Mouse (Mus musculus): ENCODE measurements around the gene 1500009L16Rik. TPM values are rescaled to one million over a fixed set of nuclear protein-coding genes. Genes with fewer than 3 reads are reported as not detected.

Gene 1500009L16Rik
- polyA plus RNA-seq, 1 experiment from 2014 or later = 28.1 TPM

Other genes starting within 250 kb of the 1500009L16Rik start
- 2.4 and 2.7 TPM in 2 replicates for gene Aldh1l2, start 188.7 kb upstream of the 1500009L16Rik start, polyA plus RNA-seq (2015; fragmentation: Nextera tagmentation; extraction: Ambion mirVana)
- gene Washc4, start 179.1 kb upstream of the 1500009L16Rik start, polyA plus RNA-seq (2015; fragmentation: Nextera tagmentation; extraction: Ambion mirVana) = 35.7 and 39.1 TPM in 2 replicates
- gene Appl2, start 74.1 kb upstream of the 1500009L16Rik start, polyA plus RNA-seq (2015; fragmentation: Nextera tagmentation; extraction: Ambion mirVana) = 61.4 and 70.1 TPM in 2 replicates

All from stomach, embryonic 15.5 days (tissue).